Mouse (Mus musculus) liver, embryonic 11.5 days (tissue): Measurements from ENCODE around the gene Psmd14. TPM values are rescaled to one million over a fixed set of nuclear protein-coding genes. Genes with fewer than 3 reads are reported as not detected.
A peak's percentile ranks its signal among the peaks of the same experiment; 100 is the strongest.

ENCODE experiments used
- ATAC-seq: fragments of 200-750 bp; cut with Nextera tagmentation; replicated peaks from 2 replicates; pipeline ENCODE4 v1.8.0; 2017; ENCODE audit warnings: moderate number of reproducible peaks, mild to moderate bottlenecking, moderate TSS enrichment, moderate library complexity; ENCODE audit not compliant: low FRiP score
- DNase-seq: peaks from one replicate; pipeline ENCODE4 v3.0.0-alpha.2; 2017; ENCODE audit warnings: low spot score
- H3K27ac ChIP-seq: fragments of 300-500 bp; sonication (generic); 2 replicates; pipeline ENCODE4 v1.5.1; 2014; ENCODE audit warnings: mild to moderate bottlenecking, low read depth, low read length, control low read depth
- H3K27me3 ChIP-seq: fragments of 300-500 bp; sonication (generic); replicated peaks from 2 replicates; pipeline ENCODE4 v1.6.1; 2014; ENCODE audit warnings: low read length, mixed read lengths; ENCODE audit not compliant: control insufficient read depth, insufficient read depth
- H3K36me3 ChIP-seq: fragments of 300-500 bp; sonication (generic); 2 replicates; pipeline ENCODE4 v1.6.1; 2014; ENCODE audit warnings: mild to moderate bottlenecking, low read length, moderate library complexity, mixed read lengths; ENCODE audit not compliant: control insufficient read depth, insufficient read depth
- H3K4me1 ChIP-seq: fragments of 300-500 bp; sonication (generic); replicated peaks from 2 replicates; pipeline ENCODE4 v1.6.1; 2014; ENCODE audit warnings: low read length, mixed read lengths; ENCODE audit not compliant: control insufficient read depth, insufficient read depth
- H3K4me2 ChIP-seq: fragments of 300-500 bp; sonication (generic); 2 replicates; pipeline ENCODE4 v1.6.1; 2014; ENCODE audit warnings: mild to moderate bottlenecking, control low read depth, moderate library complexity
- H3K4me3 ChIP-seq: fragments of 300-500 bp; sonication (generic); 2 replicates; pipeline ENCODE4 v1.5.1; 2014; ENCODE audit warnings: low read depth, low read length, control low read depth
- H3K9ac ChIP-seq: fragments of 300-500 bp; sonication (generic); 2 replicates; pipeline ENCODE4 v1.6.1; 2014; ENCODE audit warnings: low read depth, low read length, control low read depth
- H3K9me3 ChIP-seq: fragments of 300-500 bp; sonication (generic); 2 replicates; pipeline ENCODE4 v1.6.1; 2016; ENCODE audit warnings: low read length, inconsistent platforms, mixed read lengths; ENCODE audit not compliant: control insufficient read depth
- WGBS: fragments of 180-500 bp; shearing (Covaris S2); extraction: QIAGEN DNeasy Blood & Tissue Kit; methylation state at CpG from one replicate; pipeline ENCODE4 v1.1.7; 2014; 5-methylcytosine and 5-hydroxymethylcytosine counted together
- polyA plus RNA-seq: library from polyadenylated mRNA; unstranded; fragments of >200 nt; fragmentation: Nextera tagmentation; extraction: Ambion mirVana; gene quantifications from 2 replicates; pipeline ENCODE4 v1.2.1, GENCODE M21; 2014

Psmd14 gene
- polyA plus RNA-seq, 1 experiment from 2014 or later = 247 TPM

DNA sequence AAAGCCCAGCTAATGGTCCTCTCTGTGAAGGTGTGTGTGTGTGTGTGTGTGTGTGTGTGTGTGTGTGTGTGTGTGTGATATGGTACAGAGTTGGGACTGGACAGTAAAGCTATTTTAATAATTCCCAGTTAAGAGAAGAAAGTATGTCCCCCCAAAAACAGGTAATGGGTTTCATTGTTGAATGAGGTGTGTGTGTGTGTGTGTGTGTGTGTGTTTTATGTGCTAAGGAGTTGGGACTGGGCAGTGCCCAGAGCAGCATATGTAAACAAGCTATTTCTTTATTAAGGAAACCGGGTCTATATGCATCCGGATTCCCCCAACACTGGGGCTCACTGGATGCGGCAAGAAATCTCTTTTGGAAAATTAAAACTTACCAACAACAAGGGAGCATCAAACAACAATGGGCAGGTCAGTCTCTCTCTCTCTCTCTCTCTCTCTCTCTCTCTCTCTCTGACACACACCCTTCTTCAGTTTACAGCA, 94.9 kb downstream of the Psmd14 start:
- Histone ChIP-seq H3K9me3 (no peaks in the 10 kb centered on the region), H3K27me3 (peaks cover 96% of the 10 kb centered on the region), H3K4me2 (no peak overlapping the region), H3K27ac (no peak overlapping the region), H3K9ac (no peak overlapping the region), H3K4me1 (peaks cover 6% of the 10 kb centered on the region; the same call in 1 of the 2 replicates), H3K36me3 (no peaks in the 10 kb centered on the region), H3K4me3 (no peak overlapping the region)
- DNase-seq (no peak), ATAC-seq (no peak)
- 1% methylated on average over 3 of the region's 3 CpGs for WGBS

DNA sequence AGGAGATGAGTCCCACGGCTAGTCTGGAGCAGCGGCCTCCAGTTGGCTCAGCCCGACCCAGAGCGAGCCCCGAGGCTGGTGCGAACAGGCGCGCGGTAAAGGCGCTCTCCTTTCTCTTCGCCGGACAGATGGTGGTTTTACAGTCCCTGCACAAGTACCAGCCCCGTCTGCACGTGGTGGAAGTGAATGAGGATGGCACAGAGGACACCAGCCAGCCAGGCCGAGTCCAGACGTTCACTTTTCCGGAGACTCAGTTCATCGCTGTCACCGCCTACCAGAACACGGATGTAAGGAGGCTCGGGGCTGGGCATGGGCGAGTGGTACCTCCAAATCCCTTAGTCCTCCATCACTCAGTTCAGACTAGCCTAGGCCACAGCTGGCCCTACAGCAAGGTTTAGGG, 95.7 kb downstream of the Psmd14 start:
- no peaks in the 10 kb centered on the region for H3K36me3 ChIP-seq
- 1% methylated on average over 22 of the region's 22 CpGs for WGBS
- ATAC-seq (no peak), DNase-seq (peak; percentile 57)
- no peak overlapping the region for H3K4me3 ChIP-seq
- no peak overlapping the region for H3K4me2 ChIP-seq
- H3K9me3 ChIP-seq = no peaks in the 10 kb centered on the region
- peaks cover 11% of the 10 kb centered on the region for H3K4me1 ChIP-seq
- no peak overlapping the region for H3K9ac ChIP-seq
- H3K27me3 ChIP-seq = peaks cover 97% of the 10 kb centered on the region
- H3K27ac ChIP-seq = no peak overlapping the region

- no peak overlapping the region for H3K27ac ChIP-seq
- H3K9ac ChIP-seq = no peak overlapping the region
- ATAC-seq (no peak), DNase-seq (no peak)
- peaks cover 9% of the 10 kb centered on the region for H3K4me1 ChIP-seq
- H3K9me3 ChIP-seq = no peaks in the 10 kb centered on the region
- peaks cover 98% of the 10 kb centered on the region for H3K27me3 ChIP-seq
- H3K4me3 ChIP-seq = no peak overlapping the region
- H3K36me3 ChIP-seq = no peaks in the 10 kb centered on the region
- no peak overlapping the region for H3K4me2 ChIP-seq
- 25% methylated on average over 2 of the region's 2 CpGs for WGBS
Observed at GRCm38 (mm10) chr2:61807781-61808180, 96.3 kb downstream of the Psmd14 start.

DNA sequence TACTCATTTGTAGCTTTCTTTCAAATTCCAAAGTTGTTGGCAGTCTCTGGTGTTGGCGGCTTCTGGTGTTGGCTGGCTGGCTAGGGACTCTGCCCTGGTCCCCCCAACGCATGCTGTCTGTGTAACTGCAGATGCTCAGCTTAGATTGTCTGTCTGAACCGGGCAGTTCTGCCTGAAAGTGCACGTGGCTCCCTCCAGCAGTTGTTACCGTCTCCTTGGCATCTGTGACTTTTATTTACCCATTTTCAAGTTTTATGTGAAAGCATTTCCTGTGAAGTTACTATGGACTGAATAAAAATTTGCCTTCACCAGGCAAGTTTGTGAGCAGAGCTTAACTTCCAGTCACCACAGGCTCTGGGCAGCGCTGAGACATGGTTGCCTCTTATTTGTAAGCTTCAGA, 97.3 kb downstream of the Psmd14 start:
- under 1% methylated on average over 6 of the region's 6 CpGs for WGBS
- no peak for DNase-seq
- no peak for ATAC-seq

GRCm38 (mm10) chr2:61809381-61809780, 97.9 kb downstream of the Psmd14 start:
- no peak overlapping the region for H3K4me3 ChIP-seq
- WGBS = 0% methylated on average over 1 of the region's 1 CpGs
- no peaks in the 10 kb centered on the region for H3K9me3 ChIP-seq
- no peaks in the 10 kb centered on the region for H3K36me3 ChIP-seq
- no peak overlapping the region for H3K27ac ChIP-seq
- ATAC-seq = no peak
- no peak overlapping the region for H3K4me2 ChIP-seq
- H3K4me1 ChIP-seq = peaks cover 6% of the 10 kb centered on the region
- H3K27me3 ChIP-seq = peaks cover 97% of the 10 kb centered on the region
- no peak overlapping the region for H3K9ac ChIP-seq
- no peak for DNase-seq

More for the DNA sequence above, 97.3 kb downstream of the Psmd14 start:
- Histone ChIP-seq H3K27me3 (peaks cover 97% of the 10 kb centered on the region), H3K4me2 (no peak overlapping the region), H3K9me3 (no peaks in the 10 kb centered on the region), H3K9ac (no peak overlapping the region), H3K36me3 (no peaks in the 10 kb centered on the region), H3K27ac (no peak overlapping the region), H3K4me1 (peaks cover 6% of the 10 kb centered on the region), H3K4me3 (no peak overlapping the region)

GRCm38 (mm10) chr2:61810751-61811150, 99.3 kb downstream of the Psmd14 start:
- DNase-seq = no peak
- Histone ChIP-seq H3K27ac (no peak overlapping the region), H3K4me2 (no peak overlapping the region), H3K9me3 (no peaks in the 10 kb centered on the region), H3K4me3 (no peak overlapping the region), H3K36me3 (no peaks in the 10 kb centered on the region), H3K4me1 (peaks cover 9% of the 10 kb centered on the region), H3K9ac (no peak overlapping the region), H3K27me3 (peaks cover 97% of the 10 kb centered on the region)
- ATAC-seq = no peak
- 36% methylated on average over 4 of the region's 4 CpGs for WGBS

DNA sequence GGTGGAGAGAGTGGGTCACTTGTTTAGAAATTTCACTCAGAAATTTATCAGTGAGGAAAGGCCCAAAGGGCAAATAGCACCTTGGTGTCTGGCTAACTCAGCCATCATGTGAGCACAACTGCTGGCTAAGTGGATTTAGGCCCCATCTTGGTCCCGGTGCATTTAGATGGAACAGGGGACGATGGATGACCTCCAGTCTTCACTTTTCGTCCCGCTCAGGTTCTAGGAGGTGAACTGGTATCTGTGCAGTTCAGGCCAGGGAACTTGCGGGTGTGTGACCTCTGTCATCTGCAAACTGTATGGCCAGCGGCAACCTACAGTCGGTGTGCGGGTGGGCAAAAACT, 99.6 kb downstream of the Psmd14 start:
- Histone ChIP-seq H3K4me1 (peaks cover 10% of the 10 kb centered on the region), H3K4me3 (no peak overlapping the region; the same call in 1 of the 2 replicates), H3K36me3 (no peaks in the 10 kb centered on the region), H3K9me3 (no peaks in the 10 kb centered on the region), H3K9ac (no peak overlapping the region), H3K27ac (no peak overlapping the region), H3K27me3 (peaks cover 97% of the 10 kb centered on the region), H3K4me2 (peak overlapping the region; percentile 75; the same call in 1 of the 2 replicates)
- no peak for ATAC-seq
- DNase-seq = peak; percentile 46
- 5% methylated on average over 8 of the region's 8 CpGs for whole genome bisulfite sequencing

DNA sequence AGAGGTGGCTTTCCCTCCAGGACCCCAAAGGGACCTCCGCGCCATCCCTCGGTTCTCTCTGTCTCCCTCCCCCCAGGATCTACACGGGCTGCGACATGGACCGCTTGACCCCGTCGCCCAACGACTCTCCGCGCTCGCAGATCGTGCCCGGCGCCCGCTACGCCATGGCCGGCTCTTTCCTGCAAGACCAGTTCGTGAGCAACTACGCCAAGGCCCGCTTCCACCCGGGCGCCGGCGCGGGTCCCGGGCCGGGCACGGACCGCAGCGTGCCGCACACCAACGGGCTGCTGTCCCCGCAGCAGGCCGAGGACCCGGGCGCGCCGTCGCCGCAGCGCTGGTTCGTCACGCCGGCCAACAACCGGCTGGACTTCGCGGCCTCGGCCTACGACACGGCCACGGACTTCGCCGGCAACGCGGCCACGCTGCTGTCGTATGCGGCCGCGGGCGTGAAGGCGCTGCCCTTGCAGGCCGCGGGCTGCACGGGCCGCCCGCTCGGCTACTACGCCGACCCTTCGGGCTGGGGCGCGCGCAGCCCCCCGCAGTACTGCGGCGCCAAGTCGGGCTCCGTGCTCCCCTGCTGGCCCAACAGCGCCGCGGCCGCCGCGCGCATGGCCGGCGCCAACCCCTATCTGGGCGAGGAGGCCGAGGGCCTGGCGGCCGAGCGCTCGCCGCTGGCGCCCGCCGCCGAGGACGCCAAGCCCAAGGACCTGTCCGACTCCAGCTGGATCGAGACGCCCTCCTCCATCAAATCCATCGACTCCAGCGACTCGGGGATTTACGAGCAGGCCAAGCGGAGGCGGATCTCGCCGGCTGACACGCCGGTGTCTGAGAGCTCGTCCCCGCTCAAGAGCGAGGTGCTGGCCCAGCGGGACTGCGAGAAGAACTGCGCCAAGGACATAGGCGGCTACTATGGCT, 100.3 kb downstream of the Psmd14 start:
- peak overlapping the region; percentile 53 for H3K4me3 ChIP-seq
- peak overlapping the region; percentile 75 for H3K4me2 ChIP-seq
- ATAC-seq = peak; percentile 53
- H3K36me3 ChIP-seq = no peaks in the 10 kb centered on the region
- H3K27ac ChIP-seq = no peak overlapping the region
- H3K9me3 ChIP-seq = no peaks in the 10 kb centered on the region
- WGBS = 1% methylated on average over 121 of the region's 121 CpGs
- peak overlapping the region; percentile 43; the same call in 1 of the 2 replicates for H3K9ac ChIP-seq
- H3K4me1 ChIP-seq = peaks cover 10% of the 10 kb centered on the region
- DNase-seq = peak; percentile 64
- peaks cover 95% of the 10 kb centered on the region for H3K27me3 ChIP-seq

GRCm38 (mm10) chr2:61812536-61812935, 101.0 kb downstream of the Psmd14 start:
- peaks cover 10% of the 10 kb centered on the region for H3K4me1 ChIP-seq
- DNase-seq = no peak
- H3K9me3 ChIP-seq = no peaks in the 10 kb centered on the region
- no peak for ATAC-seq
- H3K4me2 ChIP-seq = peak overlapping the region; percentile 75
- H3K4me3 ChIP-seq = peak overlapping the region; percentile 53
- no peak overlapping the region for H3K9ac ChIP-seq
- H3K36me3 ChIP-seq = no peaks in the 10 kb centered on the region
- 4% methylated on average over 12 of the region's 12 CpGs for WGBS
- no peak overlapping the region for H3K27ac ChIP-seq
- H3K27me3 ChIP-seq = peaks cover 89% of the 10 kb centered on the region
